8 mouse cellular contexts compared by ENCODE assay signal in genomic region chr1:161875706-161876552, GRCm38 (mm10). TPM values are rescaled to one million over a fixed set of nuclear protein-coding genes. Genes with fewer than 3 reads are reported as not detected.
DNase-seq lines count a peak whose midpoint lies in the region; ATAC-seq and TF ChIP-seq lines count a peak whose summit lies in the region.

No protein-coding gene starts in this region.

- peak; percentile 65 for ATAC-seq in frontal cortex, adult (ENCODE audit: low TSS enrichment)
- ATAC-seq in limb, embryonic 14.5 days (ENCODE audit: low FRiP score, low read depth), result peak; percentile 31
- ATAC-seq in midbrain, embryonic 13.5 days, result no peak; the same call in 1 of the 2 replicates

- WGBS in hindbrain, embryonic 10.5 days, result under 1% methylated on average over 34 of the region's 34 CpGs
- under 1% methylated on average over 34 of the region's 34 CpGs for WGBS in limb, embryonic 14.5 days
- WGBS in midbrain, embryonic 13.5 days, result under 1% methylated on average over 34 of the region's 34 CpGs

- peaks cover 27% of the 10 kb centered on the region for H3K4me1 ChIP-seq in hindbrain, embryonic 10.5 days (replicated peaks)
- peaks cover 24% of the 10 kb centered on the region for H3K4me1 ChIP-seq in limb, embryonic 14.5 days (ENCODE audit: control insufficient read depth, insufficient read depth, low read length)
- peaks cover 30% of the 10 kb centered on the region for H3K4me1 ChIP-seq in midbrain, embryonic 13.5 days (replicated peaks)

- H3K36me3 ChIP-seq in hindbrain, embryonic 10.5 days, result no peaks in the 10 kb centered on the region
- H3K36me3 ChIP-seq in limb, embryonic 14.5 days (ENCODE audit: control insufficient read depth, insufficient read depth, low read length), result no peaks in the 10 kb centered on the region
- no peaks in the 10 kb centered on the region for H3K36me3 ChIP-seq in midbrain, embryonic 13.5 days

- H3K27me3 ChIP-seq in hindbrain, embryonic 10.5 days (ENCODE audit: insufficient read depth, poor library complexity, severe bottlenecking), result no peaks in the 10 kb centered on the region
- H3K27me3 ChIP-seq in limb, embryonic 14.5 days (ENCODE audit: control insufficient read depth, insufficient read depth, low read length), result no peaks in the 10 kb centered on the region
- no peaks in the 10 kb centered on the region for H3K27me3 ChIP-seq in midbrain, embryonic 13.5 days

- peak overlapping the region; percentile 71 for H3K9ac ChIP-seq in limb, embryonic 14.5 days (ENCODE audit: low read depth, low read length, severe bottlenecking)
- peak overlapping the region; percentile 92 for H3K9ac ChIP-seq in midbrain, embryonic 13.5 days (replicated peaks)

- DNase-seq in frontal cortex, postnatal 36 days (ENCODE audit: low spot score in 2 of 2), result no peak
- DNase-seq in B cell, adult 2 months, result peak; percentile 64 to 65
- DNase-seq in c-Kit-positive CD71-positive TER-119-positive erythroid progenitor cells, embryonic 14.5 days (ENCODE audit: low spot score), result peak; percentile 43
- DNase-seq in hindbrain, embryonic 10.5 days (ENCODE audit: low spot score), result no peak
- peak; percentile 51 for DNase-seq in limb, embryonic 14.5 days (ENCODE audit: low spot score)
- DNase-seq in testis, postnatal 10 days (ENCODE audit: low spot score), result peak; percentile 41

- H3K27ac ChIP-seq in hindbrain, embryonic 10.5 days, result peak overlapping the region; percentile 97
- H3K27ac ChIP-seq in limb, embryonic 14.5 days (replicated peaks; ENCODE audit: low read depth, low read length), result peak overlapping the region; percentile 98
- H3K27ac ChIP-seq in midbrain, embryonic 13.5 days, result peak overlapping the region; percentile 99

- TF ChIP-seq POLR2A in limb, embryonic 14.5 days (IDR thresholded peaks at IDR 0.05; ENCODE audit: borderline replicate concordance, extremely low read depth, insufficient read depth, insufficient read length), result 0 out of 2 replicates have a peak, but pooled peaks have one; percentile 3

- peak overlapping the region; percentile 85 for H3K4me3 ChIP-seq in hindbrain, embryonic 10.5 days
- H3K4me3 ChIP-seq in limb, embryonic 14.5 days (replicated peaks; ENCODE audit: low read length), result peak overlapping the region; percentile 53
- peak overlapping the region; percentile 88 for H3K4me3 ChIP-seq in midbrain, embryonic 13.5 days (replicated peaks)

- H3K4me2 ChIP-seq in limb, embryonic 14.5 days (replicated peaks; ENCODE audit: low read depth, low read length, severe bottlenecking), result peak overlapping the region; percentile 85
- peak overlapping the region; percentile 86 for H3K4me2 ChIP-seq in midbrain, embryonic 13.5 days (replicated peaks)

- H3K9me3 ChIP-seq in hindbrain, embryonic 10.5 days, result no peaks in the 10 kb centered on the region
- H3K9me3 ChIP-seq in limb, embryonic 14.5 days (ENCODE audit: control insufficient read depth, low read length), result no peaks in the 10 kb centered on the region
- H3K9me3 ChIP-seq in midbrain, embryonic 13.5 days, result no peaks in the 10 kb centered on the region

RNA-seq across cellular contexts. Expression of gene Suco, which starts 0.6 kb away (rescaled TPM):
- 20.6 and 21.9 TPM in 2 replicates for polyA plus RNA-seq in hindbrain, embryonic 10.5 days (2016; fragmentation: Nextera tagmentation; extraction: Ambion mirVana)
- polyA plus RNA-seq in limb, embryonic 14.5 days (2012; rRNA removed), result 22.3 and 32.5 TPM in 2 replicates
- 24.5 and 25.2 TPM in 2 replicates for polyA plus RNA-seq in limb, embryonic 14.5 days (2014; fragmentation: Nextera tagmentation; extraction: Ambion mirVana)
- polyA plus RNA-seq in midbrain, embryonic 13.5 days (2015; fragmentation: Nextera tagmentation; extraction: Ambion mirVana), result 23.5 and 27.2 TPM in 2 replicates

Comparison
In these comparisons a context has a peak if more than half of its experiments do, and no peak if none do; other contexts are left out.
1. DNase-seq: peak in B cell, adult 2 months (2 of 2), c-Kit-positive CD71-positive TER-119-positive erythroid progenitor cells, embryonic 14.5 days (single experiment), limb, embryonic 14.5 days (single experiment) and testis, postnatal 10 days (single experiment); none in frontal cortex, postnatal 36 days (0 of 2) and hindbrain, embryonic 10.5 days (single experiment).
2. Peak in every context shown above with its lines, with median percentiles within 50 percentile points of each other: H3K27ac ChIP-seq and H3K4me3 ChIP-seq.